Mouse (Mus musculus): ENCODE measurements around the gene Serpinc1. TPM values are rescaled to one million over a fixed set of nuclear protein-coding genes. Genes with fewer than 3 reads are reported as not detected.
"Not testable (repeated sequence)": the region's sequence is repeated elsewhere in the genome, so short reads cannot be mapped to it uniquely, and the experiment has no call there.

The Serpinc1 gene
- polyA plus RNA-seq, 1 experiment from 2014 or later, result 3.5 TPM

DNA sequence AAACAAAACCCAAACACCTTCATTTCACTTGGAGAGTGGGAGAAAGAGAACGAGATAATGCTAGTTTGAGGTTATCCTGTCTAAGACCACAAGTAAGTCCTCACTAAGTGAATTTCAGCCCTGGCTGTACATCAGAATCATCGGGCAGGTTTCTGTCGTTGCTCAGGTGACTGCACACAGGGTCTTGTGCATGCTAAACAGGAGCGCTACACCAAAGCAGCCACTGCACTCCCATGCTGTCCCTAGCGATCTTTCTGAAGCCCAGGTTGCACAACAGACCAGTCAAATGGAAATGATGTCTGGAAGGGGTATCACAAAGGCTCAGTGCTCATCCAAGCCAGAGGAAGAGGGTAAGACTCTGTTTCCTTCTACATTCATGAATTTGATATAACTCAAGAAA lies 28.1 kb downstream of the Serpinc1 start:
- Histone ChIP-seq H3K27me3 (replicated peaks; ENCODE audit: control insufficient read depth, insufficient read depth, low read length) (no peaks in the 10 kb centered on the region), H3K4me1 (replicated peaks; ENCODE audit: control insufficient read depth, insufficient read depth, low read length) (no peaks in the 10 kb centered on the region), H3K36me3 (ENCODE audit: control insufficient read depth, insufficient read depth) (peaks cover 5% of the 10 kb centered on the region; the same call in 1 of the 2 replicates), H3K4me3 (replicated peaks; ENCODE audit: low read length) (no peak overlapping the region), H3K9ac (replicated peaks; ENCODE audit: low read depth, low read length) (no peak overlapping the region), H3K9me3 (ENCODE audit: control insufficient read depth, low read length) (no peaks in the 10 kb centered on the region), H3K4me2 (ENCODE audit: low read length) (no peak overlapping the region), H3K27ac (ENCODE audit: low read length) (no peak overlapping the region)
- 83% methylated on average over 5 of the region's 5 CpGs for WGBS
- ATAC-seq, result no peak

DNA sequence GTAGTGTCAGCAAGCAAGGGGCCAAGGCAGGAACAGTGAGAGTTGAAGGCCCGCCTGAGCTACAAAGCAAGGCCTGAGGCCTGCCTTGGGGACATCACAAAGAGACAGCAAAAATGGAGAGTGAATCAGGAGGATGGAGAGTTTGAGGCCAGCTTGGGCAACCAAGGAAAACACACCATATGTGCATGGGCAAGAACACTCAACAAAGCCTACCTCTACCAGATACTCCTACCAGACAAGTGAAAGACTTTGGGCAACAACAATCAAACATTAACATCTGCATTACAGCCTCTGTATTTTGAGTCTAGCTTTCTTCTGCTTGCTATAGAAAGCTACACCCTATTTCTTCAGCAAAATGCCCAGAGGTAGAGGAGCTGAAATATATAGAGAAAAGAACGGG lies 29.7 kb downstream of the Serpinc1 start:
- 95% methylated on average over 2 of the region's 2 CpGs for whole genome bisulfite sequencing
- no peak for ATAC-seq
- H3K9me3 ChIP-seq (ENCODE audit: control insufficient read depth, low read length), result no peaks in the 10 kb centered on the region
- no peak overlapping the region for H3K27ac ChIP-seq (ENCODE audit: low read length)
- peaks cover 12% of the 10 kb centered on the region for H3K36me3 ChIP-seq (ENCODE audit: control insufficient read depth, insufficient read depth)
- no peak overlapping the region for H3K9ac ChIP-seq (replicated peaks; ENCODE audit: low read depth, low read length)
- no peaks in the 10 kb centered on the region for H3K4me1 ChIP-seq (replicated peaks; ENCODE audit: control insufficient read depth, insufficient read depth, low read length)
- H3K27me3 ChIP-seq (replicated peaks; ENCODE audit: control insufficient read depth, insufficient read depth, low read length), result no peaks in the 10 kb centered on the region
- H3K4me2 ChIP-seq (ENCODE audit: low read length), result no peak overlapping the region
- H3K4me3 ChIP-seq (replicated peaks; ENCODE audit: low read length), result no peak overlapping the region

DNA sequence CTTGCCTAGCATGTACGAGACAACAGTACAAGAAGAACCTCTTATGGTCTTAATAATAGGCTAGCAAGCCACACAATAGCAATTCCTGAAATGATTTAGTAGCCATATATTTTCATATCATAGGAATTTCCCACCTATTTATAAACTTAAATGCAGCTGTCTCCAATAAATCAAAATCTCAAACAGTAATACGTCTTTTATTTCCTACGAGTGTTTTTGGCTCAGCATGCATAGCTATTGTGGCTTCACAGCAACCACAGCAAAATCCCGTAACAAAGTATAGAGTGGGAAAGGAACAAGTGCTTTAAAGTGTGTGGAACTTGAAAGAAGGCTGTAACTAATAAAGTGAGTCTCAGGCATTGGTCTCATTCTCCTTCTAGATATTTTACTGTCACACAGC lies 32.1 kb downstream of the Serpinc1 start:
- H3K27me3 ChIP-seq (replicated peaks; ENCODE audit: control insufficient read depth, insufficient read depth, low read length), result no peaks in the 10 kb centered on the region
- no peaks in the 10 kb centered on the region for H3K4me1 ChIP-seq (replicated peaks; ENCODE audit: control insufficient read depth, insufficient read depth, low read length)
- no peaks in the 10 kb centered on the region for H3K9me3 ChIP-seq (ENCODE audit: control insufficient read depth, low read length)
- no peak for ATAC-seq
- H3K9ac ChIP-seq (replicated peaks; ENCODE audit: low read depth, low read length), result no peak overlapping the region
- no peak overlapping the region for H3K27ac ChIP-seq (ENCODE audit: low read length)
- 89% methylated on average over 4 of the region's 4 CpGs for WGBS
- H3K36me3 ChIP-seq (ENCODE audit: control insufficient read depth, insufficient read depth), result peaks cover 7% of the 10 kb centered on the region
- no peak overlapping the region for H3K4me2 ChIP-seq (ENCODE audit: low read length)
- H3K4me3 ChIP-seq (replicated peaks; ENCODE audit: low read length), result no peak overlapping the region

DNA sequence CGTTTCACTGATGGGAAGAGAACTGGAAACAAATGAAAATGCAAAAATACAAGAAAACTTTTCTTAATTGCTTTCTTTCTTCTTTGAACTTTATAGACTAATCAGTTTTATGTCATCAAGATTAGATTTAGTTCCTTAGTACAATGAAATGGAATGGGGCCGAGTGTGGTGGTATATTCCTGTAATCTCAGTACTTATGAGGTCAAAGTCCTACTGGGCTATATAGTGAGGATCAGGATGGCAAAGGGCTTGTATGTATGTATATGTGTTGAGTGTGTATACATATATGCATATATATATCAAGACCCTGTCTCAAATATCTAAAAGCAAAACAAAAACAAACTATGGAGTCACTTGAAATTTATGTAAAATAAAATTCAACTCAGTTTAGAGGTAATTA lies 38.0 kb downstream of the Serpinc1 start:
- Histone ChIP-seq H3K9me3 (ENCODE audit: control insufficient read depth, low read length) (no peaks in the 10 kb centered on the region), H3K27ac (ENCODE audit: low read length) (no peak overlapping the region), H3K4me3 (replicated peaks; ENCODE audit: low read length) (no peak overlapping the region), H3K36me3 (ENCODE audit: control insufficient read depth, insufficient read depth) (peaks cover 19% of the 10 kb centered on the region), H3K27me3 (replicated peaks; ENCODE audit: control insufficient read depth, insufficient read depth, low read length) (no peaks in the 10 kb centered on the region), H3K4me2 (ENCODE audit: low read length) (no peak overlapping the region), H3K9ac (replicated peaks; ENCODE audit: low read depth, low read length) (no peak overlapping the region), H3K4me1 (replicated peaks; ENCODE audit: control insufficient read depth, insufficient read depth, low read length) (no peaks in the 10 kb centered on the region)
- no peak for ATAC-seq
- WGBS, result 81% methylated on average over 2 of the region's 2 CpGs

DNA sequence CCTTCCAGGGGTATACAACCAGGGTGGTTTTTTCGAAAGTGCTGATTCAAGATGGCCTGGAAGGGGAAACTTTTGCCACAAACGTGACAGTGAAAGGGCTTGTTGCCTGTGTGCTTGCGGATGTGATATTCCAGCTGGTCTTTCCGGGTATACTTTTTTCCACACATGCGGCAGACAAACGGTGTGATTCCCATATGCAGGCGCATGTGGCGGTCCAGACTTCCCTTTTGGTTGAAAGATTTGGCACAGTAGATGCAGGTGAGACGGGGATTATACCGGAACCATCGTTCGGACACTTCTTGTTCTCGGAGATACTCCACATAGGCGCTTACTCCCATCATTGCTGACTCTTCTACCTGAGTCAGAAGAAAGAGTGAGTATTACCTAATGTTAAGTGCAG lies 41.7 kb downstream of the Serpinc1 start:
- no peak overlapping the region for H3K4me2 ChIP-seq (ENCODE audit: low read length)
- WGBS, result 93% methylated on average over 14 of the region's 14 CpGs
- H3K9ac ChIP-seq (replicated peaks; ENCODE audit: low read depth, low read length), result no peak overlapping the region
- no peaks in the 10 kb centered on the region for H3K27me3 ChIP-seq (replicated peaks; ENCODE audit: control insufficient read depth, insufficient read depth, low read length)
- H3K9me3 ChIP-seq (ENCODE audit: control insufficient read depth, low read length), result no peaks in the 10 kb centered on the region
- no peak overlapping the region for H3K27ac ChIP-seq (ENCODE audit: low read length)
- no peak for ATAC-seq
- no peaks in the 10 kb centered on the region for H3K4me1 ChIP-seq (replicated peaks; ENCODE audit: control insufficient read depth, insufficient read depth, low read length)
- H3K4me3 ChIP-seq (replicated peaks; ENCODE audit: low read length), result no peak overlapping the region
- H3K36me3 ChIP-seq (ENCODE audit: control insufficient read depth, insufficient read depth), result peaks cover 12% of the 10 kb centered on the region

DNA sequence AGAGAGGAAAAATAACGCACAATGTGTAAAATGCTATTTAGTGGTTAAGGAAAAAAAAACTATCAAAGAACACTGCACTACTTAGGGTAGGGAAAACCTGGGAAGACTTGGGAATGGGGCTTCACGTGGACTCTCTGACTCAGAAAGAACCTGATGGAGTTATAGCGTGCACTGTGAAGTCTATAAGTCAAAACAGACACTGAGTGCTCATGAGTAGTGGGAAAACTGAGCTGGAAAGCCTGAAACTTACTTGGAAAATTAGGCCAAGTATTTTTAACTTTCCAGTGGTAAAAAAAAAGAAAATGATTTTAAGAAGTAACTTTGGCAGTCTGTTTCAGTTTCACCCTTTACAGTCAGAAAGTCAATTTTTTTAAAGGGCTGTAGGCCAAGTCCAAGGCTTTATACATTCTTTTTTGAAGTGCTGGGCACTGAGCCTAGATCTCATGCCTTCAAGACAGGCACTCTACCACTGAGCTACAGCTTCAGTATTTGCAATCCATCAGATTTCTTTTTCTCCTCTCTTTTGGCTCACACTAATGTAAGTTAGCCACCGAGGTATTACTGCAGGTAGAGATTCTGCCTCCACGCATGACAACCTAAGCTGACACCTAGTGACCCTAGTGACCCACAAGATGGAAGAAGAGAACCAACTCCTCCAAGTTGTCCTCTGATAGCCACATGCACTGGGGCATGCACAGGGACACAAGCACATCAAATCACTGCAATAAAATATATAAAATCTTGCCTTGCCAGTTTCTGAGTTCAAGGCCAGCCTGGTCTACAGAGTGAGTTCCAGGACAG lies 47.2 kb downstream of the Serpinc1 start:
- no peak for ATAC-seq
- peaks cover 7% of the 10 kb centered on the region for H3K36me3 ChIP-seq (ENCODE audit: control insufficient read depth, insufficient read depth)
- no peak overlapping the region for H3K4me2 ChIP-seq (ENCODE audit: low read length)
- no peaks in the 10 kb centered on the region for H3K27me3 ChIP-seq (replicated peaks; ENCODE audit: control insufficient read depth, insufficient read depth, low read length)
- H3K27ac ChIP-seq (ENCODE audit: low read length), result no peak overlapping the region
- H3K9me3 ChIP-seq (ENCODE audit: control insufficient read depth, low read length), result no peaks in the 10 kb centered on the region
- H3K4me1 ChIP-seq (replicated peaks; ENCODE audit: control insufficient read depth, insufficient read depth, low read length), result no peaks in the 10 kb centered on the region
- H3K9ac ChIP-seq (replicated peaks; ENCODE audit: low read depth, low read length), result no peak overlapping the region
- H3K4me3 ChIP-seq (replicated peaks; ENCODE audit: low read length), result no peak overlapping the region
- 90% methylated on average over 5 of the region's 5 CpGs for WGBS

DNA sequence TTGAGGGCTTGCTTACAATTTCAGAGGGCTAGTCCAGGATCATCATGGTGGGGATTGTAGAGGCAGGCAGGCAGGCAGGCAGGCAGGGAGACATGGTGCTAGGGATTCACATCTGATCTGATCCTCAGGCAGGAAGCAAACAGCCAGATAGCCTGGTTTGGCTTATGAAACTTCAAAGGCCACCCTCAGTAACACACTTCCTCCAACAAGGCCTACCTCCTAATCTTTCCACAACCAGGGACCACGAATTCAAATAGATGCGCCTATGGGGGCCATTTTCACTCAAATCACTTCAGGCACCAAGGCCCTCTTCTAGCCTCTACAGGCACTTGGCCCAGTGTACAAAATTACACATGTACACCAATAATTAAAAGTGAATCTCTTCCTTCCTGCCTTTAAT lies 48.8 kb downstream of the Serpinc1 start:
- H3K36me3 ChIP-seq (ENCODE audit: control insufficient read depth, insufficient read depth), result peaks cover 12% of the 10 kb centered on the region
- no peak overlapping the region for H3K4me2 ChIP-seq (ENCODE audit: low read length)
- 0 out of 2 replicates have a peak, but pooled peaks cover 2% of the 10 kb centered on the region for H3K4me1 ChIP-seq (replicated peaks; ENCODE audit: control insufficient read depth, insufficient read depth, low read length)
- no peak for ATAC-seq
- H3K27me3 ChIP-seq (replicated peaks; ENCODE audit: control insufficient read depth, insufficient read depth, low read length), result no peaks in the 10 kb centered on the region
- H3K9ac ChIP-seq (replicated peaks; ENCODE audit: low read depth, low read length), result no peak overlapping the region
- whole genome bisulfite sequencing, result 94% methylated on average over 2 of the region's 2 CpGs
- no peaks in the 10 kb centered on the region for H3K9me3 ChIP-seq (ENCODE audit: control insufficient read depth, low read length)
- no peak overlapping the region for H3K27ac ChIP-seq (ENCODE audit: low read length)
- H3K4me3 ChIP-seq (replicated peaks; ENCODE audit: low read length), result no peak overlapping the region

DNA sequence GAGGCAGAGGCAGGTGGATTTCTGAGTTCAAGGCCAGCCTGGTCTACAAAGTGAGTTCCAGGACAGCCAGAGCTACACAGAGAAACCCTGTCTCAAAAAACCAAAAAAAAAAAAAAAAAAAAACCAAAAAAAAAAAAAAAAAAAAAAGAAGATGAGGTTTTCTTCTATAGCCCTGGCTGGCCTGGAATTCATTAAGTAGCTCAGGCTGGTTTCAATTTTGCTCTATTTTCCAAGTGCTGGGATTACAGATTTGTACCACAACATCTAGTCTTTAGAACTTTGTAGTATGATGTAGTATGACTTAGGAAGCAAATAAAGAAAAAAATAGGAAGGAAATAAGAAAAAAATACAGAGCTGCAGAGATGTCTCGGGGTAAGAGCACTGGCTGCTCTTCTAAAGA lies 50.0 kb downstream of the Serpinc1 start:
- H3K4me3 ChIP-seq (replicated peaks; ENCODE audit: low read length); H3K4me1 ChIP-seq (replicated peaks; ENCODE audit: control insufficient read depth, insufficient read depth, low read length); H3K4me2 ChIP-seq (ENCODE audit: low read length); H3K9ac ChIP-seq (replicated peaks; ENCODE audit: low read depth, low read length); H3K27me3 ChIP-seq (replicated peaks; ENCODE audit: control insufficient read depth, insufficient read depth, low read length); H3K9me3 ChIP-seq (ENCODE audit: control insufficient read depth, low read length); ATAC-seq; H3K27ac ChIP-seq (ENCODE audit: low read length): not testable (repeated sequence)
- 90% methylated on average over 1 of the region's 1 CpGs for WGBS
- peaks cover 14% of the 10 kb centered on the region for H3K36me3 ChIP-seq (ENCODE audit: control insufficient read depth, insufficient read depth)

DNA sequence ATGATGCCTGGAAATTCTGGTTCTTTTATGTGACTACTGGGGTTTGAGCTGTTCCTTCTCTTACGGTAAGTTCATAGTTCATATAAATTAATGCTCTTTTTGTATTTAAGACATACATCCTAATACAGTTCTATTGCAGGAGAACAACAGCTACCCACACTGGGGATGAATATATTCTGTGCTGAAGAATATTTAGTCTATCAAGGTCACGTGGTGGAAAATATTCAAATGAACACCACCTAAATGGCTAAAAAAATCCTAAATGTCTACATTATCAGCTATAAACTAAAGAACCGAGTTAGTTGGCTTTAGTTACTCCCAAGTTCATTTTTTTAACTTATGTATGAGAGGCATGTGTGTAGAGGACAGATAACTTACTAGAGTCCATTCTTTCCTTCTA lies 51.7 kb downstream of the Serpinc1 start:
- Histone ChIP-seq H3K36me3 (ENCODE audit: control insufficient read depth, insufficient read depth) (peaks cover 14% of the 10 kb centered on the region), H3K4me1 (replicated peaks; ENCODE audit: control insufficient read depth, insufficient read depth, low read length) (peaks cover 12% of the 10 kb centered on the region), H3K27me3 (replicated peaks; ENCODE audit: control insufficient read depth, insufficient read depth, low read length) (no peaks in the 10 kb centered on the region), H3K4me3 (replicated peaks; ENCODE audit: low read length) (no peak overlapping the region), H3K4me2 (ENCODE audit: low read length) (no peak overlapping the region), H3K9ac (replicated peaks; ENCODE audit: low read depth, low read length) (no peak overlapping the region), H3K27ac (ENCODE audit: low read length) (no peak overlapping the region), H3K9me3 (ENCODE audit: control insufficient read depth, low read length) (no peaks in the 10 kb centered on the region)
- ATAC-seq, result no peak
- 96% methylated on average over 3 of the region's 3 CpGs for WGBS

DNA sequence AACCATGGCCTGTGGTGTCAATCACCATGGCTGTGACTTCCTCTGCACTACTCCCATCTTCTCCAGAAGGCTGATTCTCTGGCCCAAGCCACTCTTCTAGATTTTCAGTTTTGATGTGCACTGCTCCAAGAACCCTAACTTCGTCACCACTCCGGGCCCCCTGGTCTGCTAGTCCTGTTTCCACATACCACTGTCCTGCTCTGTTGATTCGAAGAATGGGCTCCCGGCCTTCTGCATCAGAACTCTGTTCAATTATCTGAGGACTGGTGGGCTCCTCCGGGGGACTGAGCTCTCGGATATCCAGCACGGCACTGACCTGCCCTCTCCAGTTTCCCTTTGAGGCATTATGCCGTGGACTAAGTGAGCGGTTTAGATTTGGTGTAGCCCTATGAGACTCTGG lies 53.5 kb downstream of the Serpinc1 start:
- 93% methylated on average over 9 of the region's 9 CpGs for WGBS
- no peak for ATAC-seq
- H3K36me3 ChIP-seq (ENCODE audit: control insufficient read depth, insufficient read depth), result peaks cover 18% of the 10 kb centered on the region
- no peak overlapping the region for H3K9ac ChIP-seq (replicated peaks; ENCODE audit: low read depth, low read length)
- H3K4me1 ChIP-seq (replicated peaks; ENCODE audit: control insufficient read depth, insufficient read depth, low read length), result peaks cover 17% of the 10 kb centered on the region
- no peak overlapping the region for H3K4me2 ChIP-seq (ENCODE audit: low read length)
- H3K9me3 ChIP-seq (ENCODE audit: control insufficient read depth, low read length), result no peaks in the 10 kb centered on the region
- no peak overlapping the region for H3K4me3 ChIP-seq (replicated peaks; ENCODE audit: low read length)
- no peaks in the 10 kb centered on the region for H3K27me3 ChIP-seq (replicated peaks; ENCODE audit: control insufficient read depth, insufficient read depth, low read length)
- no peak overlapping the region for H3K27ac ChIP-seq (ENCODE audit: low read length)
